Mouse (Mus musculus): ENCODE data around the gene Parn. TPM values are rescaled to one million over a fixed set of nuclear protein-coding genes. Genes with fewer than 3 reads are reported as not detected.
A peak's percentile ranks its signal among the peaks of the same experiment; 100 is the strongest.
"Not testable (repeated sequence)": the region's sequence is repeated elsewhere in the genome, so short reads cannot be mapped to it uniquely, and the experiment has no call there.

Parn gene
- 10 to 100 TPM; 25.0 to 38.3 TPM for total RNA-seq (2021)
- long read RNA-seq, experiment 1, transcript Parn-201 (24 exons, 2,906 nt): major isoform, 27 of 37 reads
- long read RNA-seq, experiment 1, partial matches to known transcripts: 3 of 37 reads
- long read RNA-seq, experiment 1, other reads (novel, unspliced or antisense): 7 of 37 reads
- long read RNA-seq, experiment 2, transcript Parn-201 (24 exons, 2,906 nt): major isoform, 49 of 72 reads
- long read RNA-seq, experiment 2, partial matches to known transcripts: 12 of 72 reads
- long read RNA-seq, experiment 2, other reads (novel, unspliced or antisense): 11 of 72 reads

- peak; percentile 92 to 93 for DNase-seq (ENCODE audit: low spot score in 2 of 2)
Observed at GRCm38 (mm10) chr16:13667878-13668343, at the start of gene Parn. Parn (minus strand) TSS chr16:13668170.

- no peak for DNase-seq (ENCODE audit: low spot score in 2 of 2)
Observed at GRCm38 (mm10) chr16:13716821-13717553, 49.0 kb upstream of the Parn start.

GRCm38 (mm10) chr16:13714910-13715309 lies 46.9 kb upstream of the Parn start:
- no peak for DNase-seq (ENCODE audit: low spot score in 2 of 2)

- DNase-seq (ENCODE audit: low spot score in 2 of 2): no peak
Observed at GRCm38 (mm10) chr16:13704676-13705075, 36.7 kb upstream of the Parn start.

- peak in 1 of 2 experiments; percentile 25 for DNase-seq (ENCODE audit: low spot score in 2 of 2)
Observed at GRCm38 (mm10) chr16:13702184-13702583, 34.2 kb upstream of the Parn start.

GRCm38 (mm10) chr16:13698998-13699397 lies 31.0 kb upstream of the Parn start:
- no peak for DNase-seq (ENCODE audit: low spot score in 2 of 2)

GRCm38 (mm10) chr16:13678601-13679319 lies 10.8 kb upstream of the Parn start:
- no peak for DNase-seq (ENCODE audit: low spot score in 2 of 2)

- no peak for DNase-seq (ENCODE audit: low spot score in 2 of 2)
Observed at GRCm38 (mm10) chr16:13674511-13674910, 6.5 kb upstream of the Parn start.

GRCm38 (mm10) chr16:13673114-13673513 lies 5.1 kb upstream of the Parn start:
- no peak for DNase-seq (ENCODE audit: low spot score in 2 of 2)

- DNase-seq (ENCODE audit: low spot score in 2 of 2): peak; percentile 61 to 65
Observed at GRCm38 (mm10) chr16:13672386-13672898, 4.5 kb upstream of the Parn start.

- peak; percentile 82 to 84 for DNase-seq (ENCODE audit: low spot score in 2 of 2)
Observed at GRCm38 (mm10) chr16:13671685-13672385, 3.9 kb upstream of the Parn start, which contains the start of the genes Bfar and 3110001I22Rik. Bfar (plus strand) TSS chr16:13671858. 3110001I22Rik (plus strand) TSS chr16:13671929.

GRCm38 (mm10) chr16:13670896-13671295 lies 2.9 kb upstream of the Parn start:
- not testable (repeated sequence) for DNase-seq (ENCODE audit: low spot score in 2 of 2)

GRCm38 (mm10) chr16:13669282-13669681 lies 1.3 kb upstream of the Parn start:
- DNase-seq (ENCODE audit: low spot score in 2 of 2): no peak

GRCm38 (mm10) chr16:13668402-13669108 lies 585 bp upstream of the Parn start:
- no peak for DNase-seq (ENCODE audit: low spot score in 2 of 2)

- peak in 1 of 2 experiments; percentile 28 for DNase-seq (ENCODE audit: low spot score in 2 of 2)
Observed at GRCm38 (mm10) chr16:13660736-13661135, 7.2 kb downstream of the Parn start.

- no peak for DNase-seq (ENCODE audit: low spot score in 2 of 2)
Observed at GRCm38 (mm10) chr16:13658886-13659285, 9.1 kb downstream of the Parn start.

- no peak for DNase-seq (ENCODE audit: low spot score in 2 of 2)
Observed at GRCm38 (mm10) chr16:13645930-13646329, 22.0 kb downstream of the Parn start.

- no peak for DNase-seq (ENCODE audit: low spot score in 2 of 2)
Observed at GRCm38 (mm10) chr16:13644474-13644873, 23.5 kb downstream of the Parn start.

GRCm38 (mm10) chr16:13640064-13640463 lies 27.9 kb downstream of the Parn start:
- DNase-seq (ENCODE audit: low spot score in 2 of 2): no peak

GRCm38 (mm10) chr16:13639508-13639907 lies 28.5 kb downstream of the Parn start:
- DNase-seq (ENCODE audit: low spot score in 2 of 2): no peak

Data from adrenal gland, adult 18-20 months (tissue).